Mouse (Mus musculus): ENCODE data around the gene Med12. TPM values are rescaled to one million over a fixed set of nuclear protein-coding genes. Genes with fewer than 3 reads are reported as not detected.
"Not testable (repeated sequence)": the region's sequence is repeated elsewhere in the genome, so short reads cannot be mapped to it uniquely, and the experiment has no call there.

Gene Med12
- polyA plus RNA-seq, 1 experiment from 2014 or later, result 17.0 TPM

DNA sequence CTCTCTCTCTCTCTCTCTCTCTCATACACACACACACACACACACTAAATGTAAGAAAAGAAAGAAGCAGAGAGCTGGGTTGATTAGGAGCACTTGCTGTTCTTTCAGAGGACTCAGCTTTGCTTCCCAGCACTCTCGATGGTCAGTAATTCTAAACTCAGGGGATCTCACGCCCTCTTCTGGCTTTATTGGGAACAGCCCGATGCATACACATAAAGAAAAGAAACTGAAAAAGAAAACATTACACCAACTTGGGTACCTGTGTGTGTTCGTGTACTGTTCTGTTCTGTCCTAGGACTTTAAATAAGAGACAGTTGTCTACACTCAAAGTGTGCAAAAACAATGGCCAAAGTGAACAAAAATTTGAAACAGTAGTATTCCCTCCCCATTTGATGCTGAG, 64.8 kb downstream of the Med12 start:
- 47% methylated on average over 4 of the region's 4 CpGs for WGBS
- no peak overlapping the region for H3K4me2 ChIP-seq
- no peaks in the 10 kb centered on the region for H3K36me3 ChIP-seq
- no peak overlapping the region for H3K4me3 ChIP-seq
- no peaks in the 10 kb centered on the region for H3K27me3 ChIP-seq
- no peak overlapping the region for H3K27ac ChIP-seq
- no peak overlapping the region for H3K9ac ChIP-seq
- ATAC-seq (replicated peaks; ENCODE audit: insufficient number of reproducible peaks, insufficient read depth, low FRiP score, low read depth), result no peak
- no peaks in the 10 kb centered on the region for H3K4me1 ChIP-seq (replicated peaks)
- H3K9me3 ChIP-seq (replicated peaks), result no peaks in the 10 kb centered on the region

DNA sequence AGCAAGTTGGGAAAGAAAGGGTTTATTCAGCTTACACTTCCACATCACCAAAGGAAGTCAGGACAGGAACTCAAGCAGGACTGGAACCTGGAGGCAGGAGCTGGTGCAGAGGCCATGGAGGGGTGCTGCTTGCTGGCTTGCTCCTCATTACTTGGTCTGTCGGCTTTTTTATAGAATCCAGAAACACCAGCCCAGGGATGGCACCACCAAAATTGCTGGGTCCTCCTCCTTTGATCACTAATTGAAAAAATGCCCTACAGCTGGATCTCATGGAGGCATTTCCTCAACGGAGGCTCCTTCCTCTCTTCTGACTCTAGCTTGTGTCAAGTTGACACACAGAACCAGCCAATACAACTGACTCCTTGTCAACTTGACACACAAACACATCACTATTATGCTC, 69.0 kb downstream of the Med12 start:
- H3K4me3 ChIP-seq; H3K36me3 ChIP-seq; H3K9ac ChIP-seq; H3K4me1 ChIP-seq (replicated peaks); H3K27ac ChIP-seq; ATAC-seq (replicated peaks; ENCODE audit: insufficient number of reproducible peaks, insufficient read depth, low FRiP score, low read depth); H3K27me3 ChIP-seq; H3K9me3 ChIP-seq (replicated peaks); H3K4me2 ChIP-seq: not testable (repeated sequence)
- WGBS, result 58% methylated on average over 2 of the region's 2 CpGs

DNA sequence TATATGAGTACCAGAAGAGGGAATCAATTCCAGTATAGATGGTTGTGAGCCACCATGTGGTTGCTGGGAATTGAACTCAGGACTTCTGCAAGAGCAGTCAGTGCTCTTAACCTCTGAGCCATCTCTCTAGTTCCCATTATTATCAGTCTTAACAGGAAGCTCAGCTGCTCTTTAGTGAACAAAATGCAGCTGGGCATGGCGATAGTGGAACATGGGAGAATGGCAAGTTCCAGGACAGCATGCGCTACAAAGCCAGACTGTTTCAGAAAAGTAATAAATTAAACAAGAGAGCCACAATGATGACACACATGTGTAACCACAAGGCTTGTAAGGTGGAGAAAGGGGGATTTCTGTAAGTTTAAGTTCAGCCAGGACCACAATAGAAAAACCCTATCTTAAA, 71.6 kb downstream of the Med12 start:
- no peak overlapping the region for H3K9ac ChIP-seq
- no peaks in the 10 kb centered on the region for H3K9me3 ChIP-seq (replicated peaks)
- 80% methylated on average over 2 of the region's 2 CpGs for WGBS
- H3K4me3 ChIP-seq, result no peak overlapping the region
- ATAC-seq (replicated peaks; ENCODE audit: insufficient number of reproducible peaks, insufficient read depth, low FRiP score, low read depth), result no peak
- H3K4me1 ChIP-seq (replicated peaks), result no peaks in the 10 kb centered on the region
- H3K27me3 ChIP-seq, result no peaks in the 10 kb centered on the region
- no peaks in the 10 kb centered on the region for H3K36me3 ChIP-seq
- no peak overlapping the region for H3K27ac ChIP-seq
- H3K4me2 ChIP-seq, result no peak overlapping the region

DNA sequence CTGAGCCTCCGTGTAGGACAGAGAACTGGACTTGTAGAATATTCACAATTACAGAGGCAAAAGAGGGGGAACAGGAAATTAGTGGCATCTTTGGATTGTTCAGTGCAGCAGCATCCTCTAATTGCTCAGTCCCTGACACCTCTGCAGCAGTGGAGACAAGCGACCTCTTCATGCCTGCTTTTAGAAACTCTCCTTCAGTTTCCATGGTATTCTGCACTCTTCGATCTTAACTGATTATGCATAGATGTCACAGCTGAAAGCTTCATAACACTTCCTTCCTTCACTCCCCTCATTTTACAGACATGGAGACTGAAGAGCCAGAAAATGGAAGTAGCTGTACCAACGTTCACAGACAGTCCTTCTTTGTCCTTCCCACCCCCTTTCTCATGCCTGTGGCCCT, 72.6 kb downstream of the Med12 start:
- Histone ChIP-seq H3K4me2 (no peak overlapping the region), H3K27me3 (no peaks in the 10 kb centered on the region), H3K9me3 (replicated peaks) (no peaks in the 10 kb centered on the region), H3K4me3 (no peak overlapping the region), H3K9ac (no peak overlapping the region), H3K36me3 (no peaks in the 10 kb centered on the region), H3K4me1 (replicated peaks) (0 out of 2 replicates have a peak, but pooled peaks cover 2% of the 10 kb centered on the region), H3K27ac (no peak overlapping the region)
- 45% methylated on average over 4 of the region's 4 CpGs for WGBS
- no peak for ATAC-seq (replicated peaks; ENCODE audit: insufficient number of reproducible peaks, insufficient read depth, low FRiP score, low read depth)

Other genes with a start within 250 kb of the Med12 start
- 0.29 and 0.45 TPM in 2 replicates for gene Tex11, start 214.4 kb upstream of the Med12 start, polyA plus RNA-seq (2015; fragmentation: Nextera tagmentation; extraction: Ambion mirVana)
- 0.26 and 0.80 TPM in 2 replicates for gene Slc7a3, start 188.0 kb upstream of the Med12 start, polyA plus RNA-seq (2015; fragmentation: Nextera tagmentation; extraction: Ambion mirVana)
- 34.3 and 39.7 TPM in 2 replicates for gene Snx12, start 51.5 kb upstream of the Med12 start, polyA plus RNA-seq (2015; fragmentation: Nextera tagmentation; extraction: Ambion mirVana)
- 1.4 and 1.9 TPM in 2 replicates for gene Foxo4, start 19.5 kb upstream of the Med12 start, polyA plus RNA-seq (2015; fragmentation: Nextera tagmentation; extraction: Ambion mirVana)
- not detected in 2 replicates for gene Gm614, start 10.0 kb upstream of the Med12 start, polyA plus RNA-seq (2015; fragmentation: Nextera tagmentation; extraction: Ambion mirVana)
- gene Il2rg, start 5.8 kb upstream of the Med12 start, polyA plus RNA-seq (2015; fragmentation: Nextera tagmentation; extraction: Ambion mirVana), result 17.3 and 31.0 TPM in 2 replicates
- not detected in 2 replicates for gene Gm20489, start 5.0 kb upstream of the Med12 start, polyA plus RNA-seq (2015; fragmentation: Nextera tagmentation; extraction: Ambion mirVana)
- 1.7 and 3.3 TPM in 2 replicates for gene Nlgn3, start 25.1 kb downstream of the Med12 start, polyA plus RNA-seq (2015; fragmentation: Nextera tagmentation; extraction: Ambion mirVana)
- gene Gjb1, start 102.3 kb downstream of the Med12 start, polyA plus RNA-seq (2015; fragmentation: Nextera tagmentation; extraction: Ambion mirVana), result 0.21 and 0.91 TPM in 2 replicates
- gene Zmym3, start 146.8 kb downstream of the Med12 start, polyA plus RNA-seq (2015; fragmentation: Nextera tagmentation; extraction: Ambion mirVana), result 22.1 and 24.6 TPM in 2 replicates
- gene Nono, start 155.3 kb downstream of the Med12 start, polyA plus RNA-seq (2015; fragmentation: Nextera tagmentation; extraction: Ambion mirVana), result 209 and 253 TPM in 2 replicates
- 77.1 and 88.5 TPM in 2 replicates for gene Itgb1bp2, start 175.1 kb downstream of the Med12 start, polyA plus RNA-seq (2015; fragmentation: Nextera tagmentation; extraction: Ambion mirVana)

All from heart, embryonic 15.5 days (tissue).